Mouse (Mus musculus) Patski (cell line): ENCODE measurements at regions not wholly inside any gene's neighbourhood (a gene's known extent, or its start where the extent isn't known, plus 50 kb on each side); places are given as distances from the start of the nearest gene placed in this dataset.

ENCODE experiments used
- ATAC-seq: fragments of 100-300 bp; one replicate; pipeline ENCODE4 v1.8.0; 2021
- CTCF ChIA-PET: fragments of 350-600 bp; sonication (Branson Sonifier 250); formaldehyde crosslinking; loops from one replicate; lab custom pipeline; 2022; ENCODE audit warnings: inconsistent platforms; lab: Charles Lee
- POLR2A ChIA-PET: fragments of 350-600 bp; sonication (Branson Sonifier 250); formaldehyde crosslinking; loops from one replicate; lab custom pipeline; 2022; ENCODE audit warnings: antibody characterized with exemption, inconsistent platforms; lab: Charles Lee
- DNase-seq: peaks from one replicate; pipeline ENCODE4 v3.0.0-alpha.2; 2011; ENCODE audit warnings: low read depth, low spot score
- H3K27me3 ChIP-seq: fragments of 371-371 bp; one replicate; pipeline ENCODE4 v1.5.1; 2021
- CTCF ChIP-seq: fragments of 100-300 bp; IDR thresholded peaks from one replicate; pipeline ENCODE4 v1.5.1; 2021
- in situ Hi-C: fragments of 300-500 bp; cut with MboI; formaldehyde crosslinking; loops from 3 replicates; pipeline ENCODE4 v1.11.1; 2018; ENCODE audit warnings: low pct_unique_long_range_greater_than_20kb, mixed read lengths

GRCm38 (mm10) chr4:93450831-93451230 is 115.5 kb upstream of the Tusc1 start:
- TF ChIP-seq CTCF: no peak
- ChIA-PET POLR2A (no interaction called here), CTCF (no interaction called here)
- in situ Hi-C loops: no loop called here
- no peaks in the 10 kb centered on the region for H3K27me3 ChIP-seq
- DNase-seq (no peak), ATAC-seq (no peak)

GRCm38 (mm10) chr4:93444666-93445065 is 109.4 kb upstream of the Tusc1 start:
- no peak for TF ChIP-seq CTCF
- in situ Hi-C loops: no loop called here
- DNase-seq (no peak), ATAC-seq (no peak)
- ChIA-PET CTCF (no interaction called here), POLR2A (no interaction called here)
- H3K27me3 ChIP-seq: no peaks in the 10 kb centered on the region

- ChIA-PET POLR2A (interaction anchor here (0.6 kb wide), 1 partner anchor 1083 kb away, joined by 3 read pairs; no protein-coding TSS in a partner anchor), CTCF (no interaction called here)
- DNase-seq (no peak), ATAC-seq (no peak)
- in situ Hi-C loops: no loop called here
- TF ChIP-seq CTCF: no peak
- no peaks in the 10 kb centered on the region for H3K27me3 ChIP-seq
Observed at GRCm38 (mm10) chr4:93438587-93439336, 103.5 kb upstream of the Tusc1 start.

GRCm38 (mm10) chr4:93437386-93438130 is 102.2 kb upstream of the Tusc1 start:
- ATAC-seq (no peak), DNase-seq (no peak)
- POLR2A ChIA-PET: no interaction called here
- no peaks in the 10 kb centered on the region for H3K27me3 ChIP-seq
- TF ChIP-seq CTCF: no peak
- in situ Hi-C loops: no loop called here
- CTCF ChIA-PET: no interaction called here

GRCm38 (mm10) chr4:93412695-93413094 is 77.4 kb upstream of the Tusc1 start:
- in situ Hi-C loops: no loop called here
- no peaks in the 10 kb centered on the region for H3K27me3 ChIP-seq
- no peak for TF ChIP-seq CTCF
- ATAC-seq: no peak
- ChIA-PET POLR2A (no interaction called here), CTCF (no interaction called here)
- DNase-seq: no peak

GRCm38 (mm10) chr4:93406876-93407275 is 71.6 kb upstream of the Tusc1 start:
- H3K27me3 ChIP-seq: no peaks in the 10 kb centered on the region
- POLR2A ChIA-PET: no interaction called here
- in situ Hi-C loops: no loop called here
- DNase-seq: no peak
- no peak for TF ChIP-seq CTCF
- no peak for ATAC-seq
- CTCF ChIA-PET: interaction anchor here (0.6 kb wide), 1 partner anchor 768 kb away, joined by 3 read pairs; no protein-coding TSS in a partner anchor

- in situ Hi-C loops: no loop called here
- CTCF ChIA-PET: no interaction called here
Observed at GRCm38 (mm10) chr4:93400579-93400978, 65.3 kb upstream of the Tusc1 start.

More at GRCm38 (mm10) chr4:93400579-93400978, 65.3 kb upstream of the Tusc1 start:
- no peak for TF ChIP-seq CTCF
- POLR2A ChIA-PET: no interaction called here
- DNase-seq (no peak), ATAC-seq (no peak)
- peaks cover 3% of the 10 kb centered on the region for H3K27me3 ChIP-seq
